In the genomic region with DNA sequence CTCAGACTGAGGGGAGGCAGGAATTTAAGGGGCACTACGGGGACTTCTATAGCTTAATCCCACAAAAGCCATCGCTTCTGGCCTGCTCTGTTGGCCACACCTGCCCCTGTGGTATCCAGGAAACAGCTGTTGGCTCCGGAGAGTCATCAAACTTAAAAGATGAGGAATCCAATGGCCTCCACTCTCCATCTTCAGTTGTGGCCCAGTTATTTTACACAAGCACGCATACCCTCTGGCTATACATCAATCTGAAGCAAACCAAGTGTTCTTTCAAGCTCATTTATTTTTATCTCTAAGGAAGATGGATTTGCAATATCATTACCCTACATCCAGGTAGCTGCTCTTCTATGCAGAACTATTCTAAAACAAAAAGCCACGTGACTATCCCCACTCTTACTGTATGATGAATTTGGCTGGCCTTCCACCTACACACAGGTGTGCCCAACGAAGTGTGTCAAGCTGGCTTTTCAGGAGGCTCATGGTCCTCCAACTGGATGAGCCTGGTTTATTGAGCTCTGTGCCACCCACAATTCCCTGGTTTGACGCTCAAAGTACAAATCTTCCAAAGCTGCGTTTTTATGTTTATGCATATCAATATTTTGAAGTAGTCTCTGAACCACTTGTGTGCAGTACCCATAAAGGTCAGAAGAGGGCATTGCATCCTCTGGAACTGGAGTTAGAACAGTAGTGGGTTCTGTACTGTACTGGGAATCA, we compare ENCODE assay signal across 1 mouse cellular context.
TF ChIP-seq lines count a peak whose summit lies in the region.

No protein-coding gene starts in this region.

TF ChIP-seq in CH12.LX, 34 proteins besides CTCF, POLR2A, EP300 and RAD21:
- TF ChIP-seq POLR2AphosphoS2 (IDR thresholded peaks at IDR 0.05; ENCODE audit: low read depth, low read length) (0 out of 2 replicates have a peak, but pooled peaks have one; percentile 27), JUND (conservative IDR thresholded peaks at IDR 0.05; ENCODE audit: low read depth, low read length) (no peak), ZC3H11A (IDR thresholded peaks at IDR 0.05; ENCODE audit: low read depth, low read length) (no peak), BHLHE40 (IDR thresholded peaks at IDR 0.05; ENCODE audit: low read depth, low read length) (peak; percentile 67), USF2 (conservative IDR thresholded peaks at IDR 0.05; ENCODE audit: low read depth, low read length) (peak; percentile 82), TBP (conservative IDR thresholded peaks at IDR 0.05; ENCODE audit: low read depth, low read length) (0 out of 2 replicates have a peak, but pooled peaks have one; percentile 45), TCF12 (IDR thresholded peaks at IDR 0.05; ENCODE audit: low read depth, low read length) (peak; percentile 34; the same call in 1 of the 2 replicates), MAX (IDR thresholded peaks at IDR 0.05; ENCODE audit: low read length) (peak; percentile 86), MYC (IDR thresholded peaks at IDR 0.05; ENCODE audit: low read depth, low read length) (peak; percentile 58; the same call in 1 of the 2 replicates), USF1 (IDR thresholded peaks at IDR 0.05; ENCODE audit: low read depth, low read length) (peak; percentile 69), SMC3 (IDR thresholded peaks at IDR 0.05; ENCODE audit: low read depth, low read length) (peak; percentile 6; the same call in 1 of the 2 replicates)
